Mouse (Mus musculus) hindbrain, postnatal 0 days (tissue): ENCODE data around the gene Bcl9l. TPM values are rescaled to one million over a fixed set of nuclear protein-coding genes. Genes with fewer than 3 reads are reported as not detected.

Source experiments
- ATAC-seq: fragments of 200-750 bp; cut with Nextera tagmentation; 2 replicates; pipeline ENCODE4 v1.8.0; 2017; ENCODE audit warnings: mild to moderate bottlenecking, moderate TSS enrichment, moderate library complexity
- DNase-seq: peaks from one replicate; pipeline ENCODE4 v3.0.0-alpha.2; 2015; ENCODE audit warnings: low spot score
- H3K27ac ChIP-seq: fragments of 300-500 bp; sonication (generic); 2 replicates; pipeline ENCODE4 v1.5.1; 2014; ENCODE audit warnings: mild to moderate bottlenecking
- H3K27me3 ChIP-seq: fragments of 300-500 bp; sonication (generic); 2 replicates; pipeline ENCODE4 v1.6.1; 2014; ENCODE audit warnings: low read length, mixed read lengths; ENCODE audit not compliant: insufficient read depth
- H3K36me3 ChIP-seq: fragments of 300-500 bp; sonication (generic); 2 replicates; pipeline ENCODE4 v1.6.1; 2014; ENCODE audit warnings: low read length, mixed read lengths; ENCODE audit not compliant: insufficient read depth
- H3K4me1 ChIP-seq: fragments of 300-500 bp; sonication (generic); 2 replicates; pipeline ENCODE4 v1.6.1; 2014; ENCODE audit warnings: antibody characterized with exemption, low read length, mixed read lengths; ENCODE audit not compliant: insufficient read depth
- H3K4me2 ChIP-seq: fragments of 300-500 bp; sonication (generic); 2 replicates; pipeline ENCODE4 v1.6.1; 2014; ENCODE audit warnings: low read depth, mild to moderate bottlenecking, low read length, moderate library complexity, mixed read lengths
- H3K4me3 ChIP-seq: fragments of 300-500 bp; sonication (generic); 2 replicates; pipeline ENCODE4 v1.5.1; 2014; ENCODE audit warnings: low read length
- H3K9ac ChIP-seq: fragments of 300-500 bp; sonication (generic); replicated peaks from 2 replicates; pipeline ENCODE4 v1.6.1; 2014; ENCODE audit warnings: mild to moderate bottlenecking, low read length, moderate library complexity, mixed read lengths
- H3K9me3 ChIP-seq: fragments of 300-500 bp; sonication (generic); 2 replicates; pipeline ENCODE4 v1.6.1; 2016; ENCODE audit warnings: low read length, mixed read lengths
- CTCF ChIP-seq: IDR thresholded peaks from 2 replicates; pipeline ENCODE4 v1.5.1; 2016; ENCODE audit warnings: antibody characterized with exemption, control low read depth, low read depth
- WGBS: fragments of 180-500 bp; shearing (Covaris S2); extraction: QIAGEN DNeasy Blood & Tissue Kit; methylation state at CpG from one replicate; pipeline ENCODE4 v1.1.7; 2014; 5-methylcytosine and 5-hydroxymethylcytosine counted together
- polyA plus RNA-seq: library from polyadenylated mRNA; unstranded; fragments of >200 nt; fragmentation: Nextera tagmentation; extraction: Ambion mirVana; gene quantifications from 2 replicates; pipeline ENCODE4 v1.2.1, GENCODE M21; 2015
- total RNA-seq: library from RNA; depleted of rRNA; stranded (reverse); fragments of >200 nt; gene quantifications from 2 replicates; pipeline ENCODE4 v1.2.3, GENCODE M21; 2014

Gene Bcl9l
- total and polyA plus RNA-seq, 2 experiments from 2014 or later, result 8.4 to 32.7 TPM

DNA sequence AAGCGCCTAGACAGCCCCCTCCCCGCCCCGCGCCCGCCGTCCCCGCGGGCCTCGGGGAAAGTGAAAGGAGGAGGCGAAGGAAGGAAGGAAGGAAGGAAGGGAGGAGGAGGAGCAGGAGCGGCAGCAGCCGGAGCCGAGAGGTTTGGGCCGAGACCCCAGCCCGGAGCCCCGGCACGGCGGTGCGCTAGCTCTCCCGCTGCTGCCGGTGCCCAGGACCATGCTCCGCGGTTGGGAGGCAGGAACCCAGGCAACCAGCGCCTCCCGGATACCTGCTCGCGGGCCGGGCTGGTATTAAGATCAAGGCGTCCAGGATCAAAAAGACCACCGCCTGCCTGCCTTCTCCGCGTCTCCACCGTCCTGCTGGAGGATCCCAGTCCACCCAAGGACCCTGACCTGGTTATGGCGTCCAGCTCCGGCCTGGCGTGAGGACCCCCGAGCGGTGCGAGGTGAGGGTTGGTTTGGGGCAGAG is 450 bp downstream of the Bcl9l start:
- H3K36me3 ChIP-seq, result no peaks in the 10 kb centered on the region
- no peaks in the 10 kb centered on the region for H3K9me3 ChIP-seq
- H3K27me3 ChIP-seq, result no peaks in the 10 kb centered on the region
- peaks cover 44% of the 10 kb centered on the region for H3K4me1 ChIP-seq
- TF ChIP-seq CTCF, result no peak
- H3K4me2 ChIP-seq, result peak overlapping the region; percentile 88
- peak overlapping the region; percentile 98 for H3K9ac ChIP-seq
- DNase-seq (no peak), ATAC-seq (no peak)
- WGBS, result under 1% methylated on average over 29 of the region's 39 CpGs
- peak overlapping the region; percentile 95 for H3K27ac ChIP-seq
- peak overlapping the region; percentile 87 for H3K4me3 ChIP-seq

DNA sequence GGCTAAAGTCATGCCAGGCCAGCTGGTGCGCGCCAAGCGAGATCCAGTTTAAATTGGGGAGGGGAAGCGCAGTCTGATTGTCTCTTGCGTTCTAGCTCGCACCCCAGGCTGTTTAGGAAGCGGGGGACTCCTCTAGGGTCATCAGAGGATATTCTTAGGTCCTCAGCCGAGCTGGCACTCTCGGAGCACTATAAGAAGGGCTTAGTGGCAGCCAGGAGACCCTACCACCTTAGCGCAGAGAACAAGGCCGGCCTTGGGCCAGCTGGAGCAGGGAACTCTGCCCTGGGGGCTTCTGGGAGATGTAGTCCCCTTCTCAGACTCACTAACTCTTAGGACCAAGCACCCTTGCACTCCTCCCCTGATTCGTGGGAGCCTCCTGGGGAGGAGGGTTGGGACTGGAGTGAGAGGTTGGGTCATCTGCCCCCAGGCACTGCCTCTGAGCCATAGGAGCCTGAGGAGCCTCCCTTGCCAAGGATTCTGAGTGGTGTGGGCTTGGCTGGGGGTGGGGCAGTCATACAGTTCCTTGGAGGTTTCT is 952 bp downstream of the Bcl9l start:
- H3K27ac ChIP-seq, result peak overlapping the region; percentile 95
- no peak for TF ChIP-seq CTCF
- H3K9me3 ChIP-seq, result no peaks in the 10 kb centered on the region
- peak overlapping the region; percentile 88 for H3K4me2 ChIP-seq
- peak overlapping the region; percentile 98 for H3K9ac ChIP-seq
- peaks cover 49% of the 10 kb centered on the region for H3K4me1 ChIP-seq
- 0% methylated on average over 12 of the region's 12 CpGs for WGBS
- DNase-seq, result peak; percentile 81
- H3K27me3 ChIP-seq, result no peaks in the 10 kb centered on the region
- H3K4me3 ChIP-seq, result peak overlapping the region; percentile 87
- ATAC-seq, result peak; percentile 20; the same call in 1 of the 2 replicates
- H3K36me3 ChIP-seq, result no peaks in the 10 kb centered on the region

DNA sequence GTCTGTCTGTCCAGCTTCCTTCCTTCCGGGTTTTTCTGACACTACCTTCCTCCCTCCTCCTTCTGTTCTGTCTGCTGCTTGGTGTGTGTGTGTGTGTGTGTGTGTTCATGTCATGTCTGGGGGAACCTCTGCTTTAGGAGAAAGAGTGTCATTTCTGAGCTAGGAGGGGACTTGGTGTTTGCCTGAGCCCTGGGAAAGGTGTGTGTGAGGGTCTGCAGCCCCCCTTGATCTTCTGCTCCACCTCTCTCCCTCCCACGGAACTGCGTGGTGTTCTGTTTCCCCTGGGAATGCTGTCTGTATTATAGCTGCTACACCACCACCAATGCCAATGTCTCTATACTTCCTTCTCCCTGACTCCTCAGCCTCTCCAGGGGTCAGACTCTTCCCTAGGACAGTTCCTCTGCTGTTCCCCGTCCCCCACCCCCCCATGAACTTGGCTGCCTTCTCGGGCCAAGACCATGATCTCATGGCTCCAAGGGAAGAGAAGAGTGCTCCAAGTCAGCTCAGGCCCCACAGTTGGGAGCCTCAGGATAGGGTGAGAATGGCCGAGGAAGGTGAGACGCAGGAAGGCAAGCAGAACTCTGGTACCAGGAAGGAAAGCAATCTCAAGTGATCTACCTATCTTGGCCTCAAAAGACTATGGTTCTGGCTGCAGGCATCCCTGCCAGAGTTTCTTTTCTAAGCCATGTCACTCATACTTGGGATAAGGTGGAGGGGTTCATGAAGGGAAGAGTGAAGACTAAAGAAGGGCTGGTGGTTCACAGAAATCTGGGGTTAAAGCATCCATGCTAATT is 1.9 kb downstream of the Bcl9l start:
- Histone ChIP-seq H3K27ac (0 out of 2 replicates have a peak overlapping the region, but pooled peaks have one; percentile 95), H3K4me3 (peak overlapping the region; percentile 87), H3K27me3 (no peaks in the 10 kb centered on the region), H3K4me1 (peaks cover 58% of the 10 kb centered on the region), H3K36me3 (no peaks in the 10 kb centered on the region), H3K4me2 (peak overlapping the region; percentile 88), H3K9me3 (no peaks in the 10 kb centered on the region), H3K9ac (peak overlapping the region; percentile 98)
- DNase-seq, result no peak
- ATAC-seq, result no peak
- TF ChIP-seq CTCF, result no peak
- WGBS, result 18% methylated on average over 7 of the region's 7 CpGs

DNA sequence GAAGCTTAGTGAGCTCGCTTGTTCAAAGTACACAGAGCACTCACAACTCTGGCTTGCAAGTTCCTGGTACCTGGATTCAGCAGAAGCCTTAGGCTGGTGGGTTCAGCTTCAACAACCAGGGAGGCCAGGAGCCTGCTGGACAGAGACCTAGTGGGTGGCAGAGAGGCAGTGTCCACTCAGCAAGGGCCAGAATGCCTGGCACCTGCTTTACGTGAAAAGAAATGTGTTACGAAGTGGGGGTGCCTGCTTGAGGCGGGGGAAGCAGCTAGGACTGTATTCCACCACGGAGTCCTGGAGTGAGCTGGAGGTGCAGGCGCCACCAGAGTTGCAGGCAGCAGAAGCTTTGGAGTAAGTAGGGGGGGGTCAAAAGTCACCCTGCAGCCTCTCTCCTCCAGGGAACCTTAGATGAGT is 2.5 kb downstream of the Bcl9l start:
- no peaks in the 10 kb centered on the region for H3K27me3 ChIP-seq
- H3K4me2 ChIP-seq, result peak overlapping the region; percentile 88
- 32% methylated on average over 6 of the region's 6 CpGs for WGBS
- DNase-seq (no peak), ATAC-seq (no peak)
- peak overlapping the region; percentile 87 for H3K4me3 ChIP-seq
- peak overlapping the region; percentile 98 for H3K9ac ChIP-seq
- no peaks in the 10 kb centered on the region for H3K9me3 ChIP-seq
- peaks cover 58% of the 10 kb centered on the region for H3K4me1 ChIP-seq
- H3K36me3 ChIP-seq, result no peaks in the 10 kb centered on the region
- no peak for TF ChIP-seq CTCF
- no peak overlapping the region for H3K27ac ChIP-seq

DNA sequence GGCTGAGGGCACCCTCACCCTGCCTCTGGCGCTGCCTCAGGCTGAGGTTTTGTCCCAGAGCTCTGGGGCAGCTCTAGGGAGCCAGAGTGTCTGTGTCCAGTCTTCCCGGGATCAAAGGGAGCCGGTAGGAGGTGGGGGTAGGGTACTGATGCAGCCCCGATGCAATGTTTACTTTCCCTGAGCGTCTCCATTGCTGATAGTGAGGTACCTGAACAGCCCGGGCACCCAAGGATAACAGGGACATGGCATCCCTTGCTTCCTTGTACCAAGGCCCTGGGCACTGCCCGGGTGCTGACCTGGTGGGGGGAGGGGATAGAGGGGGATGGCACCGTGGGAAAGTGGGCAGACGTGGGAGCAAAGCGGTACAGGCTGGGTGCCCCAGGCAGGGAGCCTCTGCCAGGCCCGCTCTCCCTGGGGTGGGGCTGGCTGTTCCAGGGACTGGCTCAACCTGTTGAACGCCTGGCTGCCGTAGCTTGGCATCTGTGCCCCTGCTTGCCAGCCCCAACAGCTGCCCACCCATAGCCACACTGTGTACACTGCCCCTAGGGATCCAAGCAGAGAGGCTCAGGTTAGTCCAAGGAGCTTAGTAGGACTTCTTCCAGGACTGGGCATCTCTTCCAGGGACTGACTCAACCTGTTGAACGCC is 3.0 kb downstream of the Bcl9l start:
- no peak for ATAC-seq
- H3K4me1 ChIP-seq, result peaks cover 56% of the 10 kb centered on the region
- no peak for TF ChIP-seq CTCF
- H3K9ac ChIP-seq, result peak overlapping the region; percentile 98
- no peak for DNase-seq
- 15% methylated on average over 14 of the region's 14 CpGs for WGBS
- H3K4me2 ChIP-seq, result peak overlapping the region; percentile 88
- H3K27me3 ChIP-seq, result no peaks in the 10 kb centered on the region
- H3K27ac ChIP-seq, result no peak overlapping the region
- no peaks in the 10 kb centered on the region for H3K36me3 ChIP-seq
- H3K9me3 ChIP-seq, result no peaks in the 10 kb centered on the region
- H3K4me3 ChIP-seq, result peak overlapping the region; percentile 87

DNA sequence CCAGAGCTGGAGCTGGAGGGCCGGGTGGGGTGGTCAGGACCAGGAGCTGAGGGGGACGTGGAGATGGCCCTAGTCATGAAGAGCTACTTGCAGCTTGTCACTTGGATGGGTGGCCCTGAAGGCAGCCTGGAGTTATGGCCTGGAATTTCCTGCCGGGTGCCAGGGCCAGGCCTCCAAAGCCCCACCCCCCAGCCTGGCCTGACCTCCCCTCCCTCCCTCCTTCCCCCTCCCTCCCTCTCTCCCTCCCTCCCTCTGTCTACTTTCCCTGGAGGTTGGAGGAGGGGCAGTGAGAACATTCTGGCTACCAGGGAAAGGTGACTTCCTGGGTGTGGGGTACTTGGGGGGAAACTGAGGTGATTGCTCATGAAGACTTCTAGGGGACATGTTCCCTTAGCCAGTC is 3.7 kb downstream of the Bcl9l start:
- Histone ChIP-seq H3K4me2 (peak overlapping the region; percentile 88), H3K27ac (peak overlapping the region; percentile 11; the same call in 1 of the 2 replicates), H3K9ac (peak overlapping the region; percentile 37; the same call in 1 of the 2 replicates), H3K27me3 (no peaks in the 10 kb centered on the region), H3K9me3 (no peaks in the 10 kb centered on the region), H3K36me3 (no peaks in the 10 kb centered on the region), H3K4me3 (peak overlapping the region; percentile 87), H3K4me1 (peaks cover 56% of the 10 kb centered on the region)
- WGBS, result 16% methylated on average over 3 of the region's 3 CpGs
- DNase-seq, result no peak
- ATAC-seq, result no peak
- no peak for TF ChIP-seq CTCF
